Mouse (Mus musculus) C2C12 (cell line): ENCODE results near the gene Tmsb10.

Experiments used
- CTCF ChIP-seq: IDR thresholded peaks from one replicate; pipeline ENCODE4 v1.5.1; 2011; ENCODE audit not compliant: control insufficient read depth, insufficient read depth, insufficient read length
- FOSL1 ChIP-seq: IDR thresholded peaks from one replicate; pipeline ENCODE4 v1.8.0; 2011; ENCODE audit warnings: mild to moderate bottlenecking, low read length; ENCODE audit not compliant: poor library complexity, insufficient read depth, severe bottlenecking
- MAX ChIP-seq: IDR thresholded peaks from one replicate; pipeline ENCODE4 v1.6.1; 2011; ENCODE audit warnings: mild to moderate bottlenecking, control low read depth
- MYOD1 ChIP-seq: IDR thresholded peaks from one replicate; pipeline ENCODE4 v1.6.1; 2011; ENCODE audit warnings: low read depth; ENCODE audit not compliant: control insufficient read depth, insufficient read length
- MYOG ChIP-seq: IDR thresholded peaks from one replicate; pipeline ENCODE4 v1.6.1; 2011; ENCODE audit not compliant: control insufficient read depth, insufficient read length; ENCODE audit errors: extremely low read depth
- USF1 ChIP-seq: IDR thresholded peaks from one replicate; pipeline ENCODE4 v1.6.1; 2011; ENCODE audit warnings: low read depth, mild to moderate bottlenecking, control low read depth, moderate library complexity

- TF ChIP-seq MYOG (no peak), USF1 (no peak), CTCF (peak; percentile 53), MAX (no peak), MYOD1 (no peak), FOSL1 (no peak)
These were observed 18.1 kb downstream of the Tmsb10 start for GRCm38 (mm10) chr6:72940493-72940892.
